Comparison of ENCODE assay signal across 13 mouse cellular contexts in genomic region chr2:4187521-4187920, GRCm38 (mm10).
DNase-seq lines count a peak whose midpoint lies in the region; ATAC-seq and TF ChIP-seq lines count a peak whose summit lies in the region.
"Had no signal": no experiment of that assay in that cellular context is flagged by ENCODE, and none has a peak within 500 bp of the region (broad histone marks: within the 10 kb centered on the region; RNA-seq: fewer than 3 reads in every experiment).

No protein-coding gene starts in this region.

- no peak for TF ChIP-seq EP300 in heart, postnatal 0 days (IDR thresholded peaks at IDR 0.05; ENCODE audit: low read depth)

- H3K9me3 ChIP-seq in heart, postnatal 0 days (replicated peaks; ENCODE audit: control insufficient read depth, low read length) = no peaks in the 10 kb centered on the region

- no peaks in the 10 kb centered on the region for H3K27me3 ChIP-seq in heart, postnatal 0 days (ENCODE audit: control insufficient read depth, insufficient read depth, low read length)
- H3K27me3 ChIP-seq: CH12.LX had no signal

- TF ChIP-seq CTCF in heart, postnatal 0 days (IDR thresholded peaks at IDR 0.05; ENCODE audit: low read depth) = no peak

- 14% methylated on average over 4 of the region's 4 CpGs for WGBS in heart, postnatal 0 days

- no peak overlapping the region for H3K4me3 ChIP-seq in heart, postnatal 0 days (ENCODE audit: low read depth, low read length)

- ATAC-seq in heart, postnatal 0 days (ENCODE audit: insufficient read depth, low read depth) = peak; percentile 81
- ATAC-seq in frontal cortex, adult (ENCODE audit: low TSS enrichment) = no peak
- ATAC-seq in erythroblast, adult 5-6 weeks (replicated peaks; ENCODE audit: low FRiP score, poor library complexity, severe bottlenecking) = no peak

- peak overlapping the region; percentile 89 for H3K27ac ChIP-seq in heart, postnatal 0 days (ENCODE audit: low read depth)
- H3K27ac ChIP-seq: liver, embryonic 14.5 days had no signal

- no peak overlapping the region for H3K4me2 ChIP-seq in heart, postnatal 0 days (ENCODE audit: low read depth, low read length)

- peak; percentile 4 for DNase-seq in kidney, postnatal 14 days
- no peak for DNase-seq in kidney, postnatal 25 days
- peak; percentile 28 to 40 for DNase-seq in cerebellum, adult 18-20 months
- peak; percentile 77 to 82 for DNase-seq in cerebellum, postnatal 14 days
- DNase-seq in heart, postnatal 0 days (ENCODE audit: low spot score) = peak; percentile 81
- DNase-seq in urinary bladder, adult 18-20 months (ENCODE audit: low spot score in 2 of 2) = no peak
- DNase-seq: kidney, postnatal 36 days; lung, postnatal 4 days; thymus, adult 2 months had no signal

- H3K4me1 ChIP-seq in heart, postnatal 0 days (ENCODE audit: control insufficient read depth, insufficient read depth) = peaks cover 25% of the 10 kb centered on the region

- H3K36me3 ChIP-seq in heart, postnatal 0 days (replicated peaks; ENCODE audit: control insufficient read depth, insufficient read depth, low read length) = no peaks in the 10 kb centered on the region

- no peak overlapping the region for H3K9ac ChIP-seq in heart, postnatal 0 days (replicated peaks; ENCODE audit: low read depth, low read length)
- H3K9ac ChIP-seq: liver, embryonic 14.5 days had no signal

Comparison
In these comparisons a context has a peak if more than half of its experiments do, and no peak if none do; other contexts are left out.
1. DNase-seq: peak in kidney, postnatal 14 days (single experiment), cerebellum, adult 18-20 months (2 of 2), cerebellum, postnatal 14 days (2 of 2) and heart, postnatal 0 days (single experiment); none in kidney, postnatal 25 days (0 of 2) and urinary bladder, adult 18-20 months (0 of 2).